Mouse (Mus musculus) kidney, adult 9 months (tissue): ENCODE results near the gene Scgb2b24.

Source experiments
- DNase-seq: peaks from one replicate; pipeline ENCODE4 v3.0.0; 2022

Scgb2b24 gene

DNA sequence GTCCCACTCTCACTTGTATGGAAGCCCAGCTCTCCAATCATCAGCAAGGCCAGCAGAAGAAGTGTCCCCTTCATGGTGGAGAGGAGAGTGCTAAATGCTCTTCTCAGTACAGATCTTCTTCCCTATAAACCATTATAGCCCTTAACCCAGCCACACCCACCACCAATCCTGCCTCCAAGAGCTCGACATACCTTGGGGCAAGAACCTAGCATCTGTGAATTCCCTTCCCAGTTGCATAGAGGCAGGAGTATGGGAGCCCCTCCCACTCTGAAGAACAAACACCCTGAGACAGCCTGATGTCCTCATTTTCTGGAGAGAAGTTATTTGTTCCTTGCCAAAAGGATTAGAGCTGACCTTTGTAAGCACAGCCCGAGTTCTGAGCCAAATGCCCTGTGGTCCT, at the start of gene Scgb2b24:
Gene Scgb2b24 (minus strand): TSS at position 101 of the 400 bp plus-strand sequence.
- peak; percentile 66 for DNase-seq

DNA sequence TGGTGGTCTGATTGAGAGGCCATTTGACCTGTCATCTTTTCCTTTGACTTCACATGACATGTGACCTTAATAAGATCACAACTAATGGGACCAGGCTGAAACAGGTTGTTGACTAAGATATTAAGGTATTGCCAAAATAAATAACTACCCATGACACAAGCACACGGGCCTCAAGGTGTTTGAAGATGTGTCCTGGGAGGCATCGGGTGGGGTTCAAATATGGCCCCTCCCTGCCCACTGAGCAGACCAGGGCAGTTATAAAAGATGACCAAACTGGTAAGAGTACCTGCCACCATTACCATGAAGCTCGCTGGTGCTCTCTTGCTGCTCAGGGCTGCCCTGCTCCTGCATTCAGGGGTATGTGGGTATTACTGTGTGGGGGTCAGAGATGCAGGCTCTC, 4.4 kb upstream of the Scgb2b24 start, which contains the start of gene Scgb1b24:
Gene Scgb1b24 (plus strand): TSS at position 301 of the 400 bp plus-strand sequence.
- DNase-seq = no peak

DNA sequence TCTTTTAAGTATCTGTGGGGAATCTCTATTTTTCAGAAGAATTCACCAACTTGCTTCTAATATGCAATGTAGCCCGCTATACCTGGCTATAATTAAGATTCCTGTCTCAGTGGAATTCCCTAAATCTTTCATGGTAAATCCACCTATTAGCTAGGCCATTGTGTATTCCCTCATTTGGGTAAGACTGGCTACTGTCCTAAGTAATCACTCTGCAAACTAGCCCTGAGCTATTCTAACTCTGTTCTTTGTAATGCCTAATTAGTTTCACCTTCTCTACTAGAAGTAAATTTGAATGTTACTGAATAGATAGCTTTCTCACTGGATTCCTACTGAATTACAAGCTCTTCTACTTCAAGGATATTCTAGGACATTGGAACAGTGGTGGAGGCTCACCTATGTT, 49.2 kb downstream of the Scgb2b24 start:
- DNase-seq = no peak
